Mouse (Mus musculus) liver, adult (tissue): ENCODE results near the gene Spata46.

Experiments
- GATA4 ChIP-seq: IDR thresholded peaks from 2 replicates; pipeline ENCODE4 v1.6.1; 2014; ENCODE audit warnings: mild to moderate bottlenecking, low read length; ENCODE audit not compliant: insufficient replicate concordance

The Spata46 gene

DNA sequence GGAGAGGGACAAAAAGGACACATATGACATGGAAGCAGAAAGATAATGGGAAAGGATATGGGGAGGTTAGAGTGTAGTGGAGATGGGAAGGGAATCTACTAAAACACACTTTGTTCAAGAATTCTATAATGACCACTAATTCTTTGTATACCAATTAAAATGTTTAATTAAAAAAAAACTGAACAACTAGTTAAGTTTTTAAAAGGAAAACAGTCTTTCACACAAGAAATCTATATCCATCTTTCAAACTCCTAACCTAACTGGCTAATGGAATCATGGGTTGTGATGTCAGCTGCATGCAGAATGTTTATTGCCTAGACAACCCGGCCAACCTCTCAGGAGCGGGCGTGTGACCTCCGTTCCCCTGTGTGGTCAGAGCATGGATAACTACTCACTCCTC is at the start of gene Spata46:
Gene Spata46, plus strand, starts transcription at position 301 of the 400 bp plus-strand sequence.
- no peak for TF ChIP-seq GATA4

DNA sequence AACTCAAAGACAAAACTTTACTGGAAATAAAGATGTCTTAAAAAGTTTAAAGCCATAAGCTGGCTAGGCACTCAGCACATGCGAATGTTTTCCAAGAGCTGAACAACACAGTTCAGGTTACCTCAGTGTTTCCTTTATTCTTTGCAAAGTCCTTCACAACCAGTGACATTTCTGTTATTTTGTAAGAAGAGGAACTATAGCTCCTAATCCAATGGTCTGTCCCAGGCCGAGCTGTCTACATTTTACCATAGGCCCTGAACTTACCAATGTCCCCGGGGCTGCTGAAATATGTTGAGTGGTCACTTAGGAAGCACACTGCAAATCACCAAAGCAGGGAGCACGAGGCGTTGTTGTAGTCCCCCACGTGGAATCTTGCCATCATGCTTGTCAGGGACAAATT is 38.3 kb upstream of the Spata46 start:
- no peak for TF ChIP-seq GATA4

DNA sequence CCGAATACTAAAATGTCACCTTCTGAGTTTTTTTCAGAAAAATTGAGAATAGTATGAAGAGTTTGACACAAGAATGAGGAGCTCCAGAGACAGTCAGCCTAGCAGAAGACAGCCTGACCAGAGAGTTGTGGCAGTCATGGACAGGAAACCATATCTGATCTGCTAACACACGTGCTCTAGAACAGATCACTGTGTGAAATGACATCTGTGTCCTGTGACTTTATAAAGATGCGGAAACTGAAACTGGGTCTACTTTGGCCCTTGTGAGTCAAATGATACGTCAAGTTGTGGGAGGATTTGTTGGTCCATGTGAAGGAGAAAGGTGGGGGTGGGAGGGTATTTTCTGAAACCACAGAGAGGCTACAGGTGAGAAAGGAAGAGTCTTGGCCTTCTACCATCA is 37.9 kb upstream of the Spata46 start:
- no peak for TF ChIP-seq GATA4

DNA sequence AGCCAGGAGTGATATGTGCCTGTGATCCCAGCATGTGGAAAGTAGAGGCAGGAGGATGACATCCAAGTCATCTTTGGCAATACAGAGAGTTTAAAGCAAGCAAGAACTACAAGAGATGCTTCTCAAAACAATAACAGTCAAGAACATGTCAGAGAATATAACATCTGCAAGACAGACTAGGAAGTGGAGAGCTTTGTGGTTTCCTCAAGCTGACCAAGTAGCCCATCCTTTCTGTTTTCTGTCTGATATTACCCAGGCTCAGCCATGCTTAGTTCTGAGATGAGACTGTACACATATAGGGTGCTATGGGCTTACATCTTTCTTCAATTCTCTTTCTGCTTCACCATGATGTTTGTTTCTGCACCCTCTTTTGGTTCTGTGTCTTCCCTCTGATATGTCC is 35.4 kb upstream of the Spata46 start:
- TF ChIP-seq GATA4, result no peak

DNA sequence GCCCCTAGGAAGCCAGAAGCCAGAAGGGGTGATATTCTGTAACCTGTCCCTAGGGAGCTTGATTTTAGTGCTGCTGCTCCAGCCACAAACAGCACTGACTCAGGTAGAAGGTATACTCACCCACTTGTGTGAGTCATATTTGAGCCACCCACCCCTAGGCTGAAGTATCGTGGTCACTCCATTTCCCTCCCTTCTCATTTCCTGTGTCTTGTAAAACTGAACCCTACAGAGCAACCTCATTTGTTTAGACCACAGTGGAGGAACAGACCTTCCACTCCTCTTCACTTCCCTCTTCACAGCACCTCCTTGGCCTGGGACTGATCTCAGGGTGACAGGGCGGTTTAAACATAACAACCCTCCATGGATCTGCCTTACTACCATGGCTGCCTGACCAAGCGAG is 31.6 kb upstream of the Spata46 start, which contains the start of gene Sh2d1b1:
Gene Sh2d1b1, plus strand, starts transcription at position 305 of the 400 bp plus-strand sequence.
- no peak for TF ChIP-seq GATA4

DNA sequence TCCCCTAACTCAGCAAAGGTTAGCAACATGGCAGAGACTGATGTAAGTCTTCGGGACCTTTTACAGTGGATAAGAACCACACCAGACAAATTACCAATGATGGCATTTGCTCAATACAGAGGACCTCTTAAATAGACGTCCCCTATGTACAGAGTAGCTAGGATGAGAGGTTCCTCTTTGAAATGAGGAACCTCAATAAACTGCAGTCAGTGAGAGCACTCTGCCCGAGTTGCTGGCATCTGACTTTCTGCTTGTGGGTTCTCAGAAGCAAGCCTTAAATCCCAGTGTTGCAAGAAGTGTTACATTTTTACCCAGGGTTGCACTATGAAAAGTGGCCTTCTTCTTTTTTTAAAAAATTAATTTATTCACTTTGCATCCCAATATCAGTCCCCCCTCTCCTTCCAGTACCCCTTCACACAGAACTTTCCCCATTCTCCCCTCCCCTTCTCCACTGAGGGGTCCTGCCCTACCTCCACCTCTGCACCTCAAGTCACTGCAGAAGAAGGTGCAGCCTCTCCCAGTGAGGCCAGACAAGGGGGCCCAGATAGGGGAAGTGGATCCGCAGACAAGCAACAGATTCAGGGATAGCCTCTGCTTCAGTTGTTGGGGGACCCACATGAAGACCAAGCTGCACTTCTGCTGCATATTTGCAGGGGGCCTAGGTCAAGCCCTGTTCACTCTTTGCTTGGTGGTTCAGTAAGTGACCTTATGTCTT is 26.0 kb upstream of the Spata46 start:
- TF ChIP-seq GATA4, result no peak

DNA sequence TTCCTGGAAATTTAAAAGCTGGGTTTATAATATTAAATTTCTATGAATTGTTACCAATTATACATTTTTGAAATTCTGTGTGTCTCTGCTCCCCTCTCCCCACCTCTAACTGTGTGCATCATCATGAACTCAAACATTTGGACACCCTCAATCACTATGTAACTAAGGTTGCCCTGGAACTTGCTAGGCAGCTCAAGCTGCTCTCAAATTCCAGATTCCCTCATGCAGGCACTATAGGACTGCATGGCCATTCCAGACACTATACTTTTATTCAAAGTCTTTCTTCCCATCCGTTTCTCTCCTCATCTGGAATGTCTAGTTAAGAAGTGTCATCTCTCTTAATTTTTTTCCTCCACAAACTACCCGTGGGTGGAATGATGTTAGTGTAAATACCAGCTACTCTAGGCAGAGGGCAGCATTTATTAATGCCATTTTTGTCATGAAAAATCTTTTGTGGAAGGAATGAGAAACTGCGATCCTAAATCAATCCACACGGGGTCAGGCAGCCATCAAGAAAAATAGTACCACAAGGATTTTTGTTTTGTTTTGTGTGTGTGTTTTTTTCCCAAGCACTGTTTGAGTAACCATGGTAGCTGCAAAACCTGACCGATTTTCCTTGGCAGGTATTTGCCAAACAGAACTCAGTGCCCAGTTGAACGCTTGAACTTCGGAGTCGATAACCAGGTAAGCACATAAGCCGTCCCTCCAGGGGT is 16.2 kb upstream of the Spata46 start:
- TF ChIP-seq GATA4, result no peak

DNA sequence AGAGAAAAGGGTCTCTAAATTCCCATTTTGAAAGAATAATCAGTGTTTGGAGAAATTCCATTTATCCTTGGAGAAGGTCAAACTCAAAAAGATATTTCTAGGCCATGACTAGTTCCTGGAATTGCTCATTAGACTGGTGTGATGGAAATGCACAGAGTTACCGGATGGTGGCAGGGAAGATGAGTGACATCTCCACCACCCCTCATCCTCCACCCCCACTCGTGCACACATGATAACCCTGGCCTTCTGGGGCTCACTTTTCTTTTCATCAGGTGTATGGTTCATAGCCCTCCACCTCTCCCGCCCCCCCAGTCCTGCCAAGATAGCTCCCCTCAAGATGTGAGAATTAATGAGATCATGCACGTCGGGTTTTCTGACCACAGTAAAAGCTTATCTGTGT is 15.3 kb upstream of the Spata46 start:
- no peak for TF ChIP-seq GATA4

DNA sequence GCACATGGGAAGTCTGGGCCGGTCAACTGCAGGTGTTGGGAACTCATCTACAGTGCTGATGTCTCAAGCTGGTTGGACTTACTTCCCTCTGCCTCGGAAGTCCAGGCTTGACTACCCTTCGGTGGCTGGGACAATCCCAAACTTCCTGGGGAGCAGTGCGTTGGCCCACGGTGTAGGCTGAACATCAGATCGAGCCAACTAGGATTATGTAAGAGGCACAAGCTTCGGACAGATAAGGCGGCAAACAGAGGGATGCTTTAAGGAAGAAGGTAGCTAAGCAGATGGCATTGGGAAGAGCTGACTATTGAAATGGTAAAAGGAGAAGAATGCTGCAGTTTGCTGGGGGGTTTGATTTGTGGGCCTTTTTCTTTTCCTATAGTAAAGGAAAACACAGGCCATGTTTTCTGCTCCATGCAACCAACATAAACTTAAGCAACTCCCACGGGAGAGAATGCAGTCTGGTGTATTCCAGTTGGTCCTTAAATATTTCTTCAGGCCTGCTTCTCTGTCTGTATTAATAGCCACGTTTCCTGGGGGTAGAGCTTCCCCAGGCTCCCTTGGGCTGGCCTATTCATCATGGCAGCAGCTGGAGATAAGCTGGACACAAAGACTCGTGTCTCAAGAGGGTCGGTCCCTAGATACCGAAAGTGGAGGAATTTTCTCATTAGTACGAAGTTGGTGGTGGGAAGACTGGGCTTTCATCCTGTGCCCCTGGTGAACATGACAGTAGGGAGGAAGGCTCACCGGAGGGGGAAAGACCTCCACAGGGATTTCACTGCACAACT is 13.6 kb upstream of the Spata46 start:
- no peak for TF ChIP-seq GATA4

DNA sequence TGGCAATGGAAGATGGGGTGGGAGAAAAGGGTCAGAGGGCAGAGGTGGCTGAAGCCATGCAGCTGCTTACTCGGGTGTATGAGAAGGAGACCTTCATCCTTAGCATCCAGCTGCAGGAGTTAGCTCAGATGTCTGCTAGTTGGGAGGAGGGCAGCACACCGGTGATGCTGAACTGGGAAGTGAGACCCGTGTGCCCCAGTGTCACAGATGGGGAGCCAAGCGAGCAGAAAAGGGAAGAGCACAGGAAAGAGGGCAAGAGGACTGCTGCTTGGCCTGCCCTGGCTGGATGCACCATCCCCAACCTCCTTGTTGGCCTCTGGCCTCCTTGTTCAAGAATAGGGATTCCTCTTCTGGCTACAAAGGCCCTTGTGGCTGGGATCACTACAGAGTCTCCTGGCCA is 9.1 kb upstream of the Spata46 start:
- no peak for TF ChIP-seq GATA4

DNA sequence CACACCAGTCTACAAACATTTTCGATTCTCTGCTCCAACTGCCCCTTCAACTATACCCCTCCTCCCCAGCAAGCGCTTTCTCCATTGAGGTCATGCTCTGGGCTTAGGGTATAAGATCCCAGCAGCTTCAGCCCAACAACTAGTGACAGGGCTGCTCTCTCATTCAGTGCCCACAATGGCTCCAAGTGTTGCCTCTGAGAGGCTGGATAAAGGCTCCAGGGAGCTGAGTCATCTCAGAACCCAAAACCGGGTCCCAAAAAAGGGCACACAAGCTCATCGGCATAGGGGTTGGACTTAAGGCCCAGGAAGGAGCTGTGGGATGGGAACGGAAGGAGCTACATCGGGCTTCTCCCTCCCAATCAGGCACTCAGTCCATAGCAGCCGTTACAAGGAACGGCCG is 6.9 kb upstream of the Spata46 start:
- TF ChIP-seq GATA4, result no peak

DNA sequence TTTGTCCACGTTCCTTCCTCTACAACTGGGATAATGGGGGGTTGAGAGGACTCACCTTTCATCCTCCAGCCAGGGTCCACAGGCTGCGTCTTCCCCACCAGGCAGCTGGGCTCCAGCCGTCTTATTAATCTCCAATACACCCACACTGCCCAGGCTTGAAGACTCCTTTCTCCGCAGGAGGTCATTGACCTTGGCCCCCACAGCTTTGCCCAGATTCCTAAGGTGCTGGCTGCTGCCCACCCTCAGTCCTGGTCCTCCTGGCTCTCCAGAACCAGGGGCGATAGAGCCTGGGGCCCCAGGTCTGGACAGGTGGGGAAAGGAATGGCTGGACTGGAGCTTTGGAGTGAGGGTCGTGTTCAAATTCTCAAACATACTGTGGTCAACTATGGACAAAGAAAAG is 6.1 kb upstream of the Spata46 start:
- TF ChIP-seq GATA4, result no peak

DNA sequence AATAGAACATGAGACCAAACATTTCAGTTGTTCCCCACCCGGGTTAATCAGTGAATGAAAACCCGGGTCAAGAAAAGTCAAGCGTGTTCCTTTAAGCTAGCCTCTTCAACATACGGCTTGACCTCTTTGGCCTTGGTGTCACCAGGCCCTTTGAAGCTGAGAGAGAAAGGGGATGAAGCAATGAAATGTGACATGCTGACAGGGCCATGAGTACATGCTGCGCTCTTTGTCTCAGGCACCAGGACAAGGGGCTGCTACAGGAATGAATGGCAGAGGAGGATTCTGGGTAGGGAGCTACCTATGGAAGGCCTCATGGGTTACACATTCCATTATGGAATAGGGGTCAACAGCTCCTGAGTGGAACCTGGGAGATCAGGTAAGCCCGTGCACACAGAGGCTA is 5.5 kb upstream of the Spata46 start:
- TF ChIP-seq GATA4, result no peak

DNA sequence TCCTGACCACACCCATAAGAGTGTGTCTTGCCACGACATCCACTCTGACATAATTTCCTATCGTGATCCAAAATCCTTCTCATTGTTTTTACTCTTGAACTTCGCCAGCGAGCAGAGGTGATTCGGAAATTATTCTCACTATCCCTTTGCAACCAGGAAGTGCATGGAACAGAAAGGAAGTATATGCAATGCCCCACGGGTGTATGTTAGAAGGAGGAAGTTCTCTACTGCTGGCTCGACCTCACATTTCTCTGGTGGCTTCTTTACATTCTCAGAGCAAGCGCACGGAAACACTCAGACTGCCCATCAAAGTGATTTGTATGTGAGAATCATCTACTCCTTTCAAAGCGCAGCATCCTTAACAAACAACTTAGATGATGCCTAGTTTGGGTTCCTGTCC is 3.6 kb upstream of the Spata46 start:
- no peak for TF ChIP-seq GATA4

DNA sequence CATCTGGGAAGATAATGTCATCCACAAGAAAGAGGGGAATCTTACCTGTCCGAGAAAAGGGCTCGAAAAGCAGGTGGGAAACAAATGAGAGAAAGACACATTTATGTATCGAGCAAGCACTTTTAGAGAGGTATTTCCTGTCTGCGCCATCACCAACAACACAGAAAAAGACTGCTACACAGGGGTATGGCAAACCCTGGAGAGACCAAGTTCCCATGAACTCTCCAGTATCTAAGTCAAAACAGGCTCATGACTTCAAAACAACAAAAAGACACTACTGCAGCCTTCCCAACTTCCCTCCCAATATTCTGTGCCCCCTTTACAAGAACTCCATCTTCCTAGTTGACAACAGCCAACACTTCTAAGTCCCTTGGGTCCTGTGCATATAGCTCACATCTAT is 2.4 kb upstream of the Spata46 start, which contains the start of gene Gm7694:
Gene Gm7694, minus strand, starts transcription at position 101 of the 400 bp plus-strand sequence.
- TF ChIP-seq GATA4, result no peak

DNA sequence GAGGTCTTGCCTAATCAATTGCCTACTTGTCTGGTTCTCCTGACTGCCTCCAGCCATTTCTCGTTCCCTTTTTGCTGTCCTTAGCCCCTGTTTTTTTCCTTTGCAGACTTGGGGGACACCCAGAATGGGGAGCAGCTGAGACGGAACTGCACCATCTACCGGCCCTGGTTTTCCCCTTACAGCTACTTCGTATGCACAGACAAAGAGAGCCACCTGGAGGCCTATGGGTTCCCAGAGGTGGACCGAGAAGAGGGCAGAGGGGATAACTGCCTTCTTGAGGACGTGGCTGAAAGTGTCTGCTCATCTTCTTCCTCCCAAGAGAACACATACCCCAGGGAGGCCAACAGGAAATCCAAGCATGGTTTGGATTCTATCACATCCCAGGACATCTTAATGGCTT is 2.8 kb downstream of the Spata46 start:
- TF ChIP-seq GATA4, result no peak
